Mouse (Mus musculus) left cerebral cortex, adult 2 months (tissue): ENCODE data around the gene Btnl1. TPM values are rescaled to one million over a fixed set of nuclear protein-coding genes. Genes with fewer than 3 reads are reported as not detected.
A peak's percentile ranks its signal among the peaks of the same experiment; 100 is the strongest.

Experiments used
- DNase-seq, 2 experiments: peaks; one replicate each; pipeline ENCODE4 v3.0.0; 2021 to 2022; ENCODE audit warnings: low spot score in 2 of 2, mixed read lengths in 1 of 2; ENCODE audit errors: extremely low spot score in 1 of 2
- H3K27ac ChIP-seq: fragments of 200-600 bp; 2 replicates; pipeline ENCODE4 v1.8.1; 2022
- H3K4me3 ChIP-seq: fragments of 200-600 bp; 2 replicates; pipeline ENCODE4 v1.8.1; 2022
- CTCF ChIP-seq: fragments of 200-600 bp; IDR thresholded peaks from 2 replicates; pipeline ENCODE4 v1.8.1; 2022; ENCODE audit warnings: antibody characterized with exemption, mild to moderate bottlenecking, moderate library complexity
- intact Hi-C: fragments of 180-260 bp; cut with DNase I; formaldehyde crosslinking; loops from one replicate; pipeline ENCODE4 v1.15.1; 2025
- total RNA-seq, 2 experiments: library from RNA; stranded (reverse); gene quantifications; 2 replicates each; pipeline ENCODE4 v1.2.3; 2021

Gene Btnl1
- total RNA-seq, 2 experiments from 2014 or later: not detected

- no peak overlapping the region for H3K4me3 ChIP-seq
- no peak overlapping the region for H3K27ac ChIP-seq
- intact Hi-C loops: no loop called here
- DNase-seq: no peak
- no peak for TF ChIP-seq CTCF
Observed at GRCm38 (mm10) chr17:34363676-34364310, 13.1 kb upstream of the Btnl1 start.

GRCm38 (mm10) chr17:34365031-34365430 lies 11.9 kb upstream of the Btnl1 start:
- no peak for DNase-seq
- TF ChIP-seq CTCF: no peak
- intact Hi-C loops: no loop called here
- H3K27ac ChIP-seq: no peak overlapping the region
- H3K4me3 ChIP-seq: no peak overlapping the region

DNA sequence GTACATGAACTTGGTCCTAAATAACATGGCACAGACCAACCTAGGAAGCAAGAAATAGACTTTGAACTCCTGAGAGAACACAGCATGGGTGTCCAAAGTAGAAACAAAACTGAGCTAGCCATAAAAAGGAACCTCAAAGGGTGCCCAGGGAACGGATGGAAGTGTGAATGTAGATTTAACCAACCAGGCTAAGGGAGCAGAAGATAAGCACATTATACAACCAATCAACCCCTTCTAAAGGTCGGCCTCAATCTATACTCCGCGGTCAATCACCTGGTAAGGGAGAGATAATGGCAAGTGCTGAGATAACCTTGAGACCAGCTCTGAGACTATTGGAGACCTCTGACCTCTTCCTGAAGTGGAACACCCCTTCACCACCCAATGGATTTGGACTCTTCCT lies 6.4 kb upstream of the Btnl1 start:
- DNase-seq: no peak
- TF ChIP-seq CTCF: no peak
- H3K27ac ChIP-seq: no peak overlapping the region
- intact Hi-C loops: no loop called here
- H3K4me3 ChIP-seq: no peak overlapping the region

DNA sequence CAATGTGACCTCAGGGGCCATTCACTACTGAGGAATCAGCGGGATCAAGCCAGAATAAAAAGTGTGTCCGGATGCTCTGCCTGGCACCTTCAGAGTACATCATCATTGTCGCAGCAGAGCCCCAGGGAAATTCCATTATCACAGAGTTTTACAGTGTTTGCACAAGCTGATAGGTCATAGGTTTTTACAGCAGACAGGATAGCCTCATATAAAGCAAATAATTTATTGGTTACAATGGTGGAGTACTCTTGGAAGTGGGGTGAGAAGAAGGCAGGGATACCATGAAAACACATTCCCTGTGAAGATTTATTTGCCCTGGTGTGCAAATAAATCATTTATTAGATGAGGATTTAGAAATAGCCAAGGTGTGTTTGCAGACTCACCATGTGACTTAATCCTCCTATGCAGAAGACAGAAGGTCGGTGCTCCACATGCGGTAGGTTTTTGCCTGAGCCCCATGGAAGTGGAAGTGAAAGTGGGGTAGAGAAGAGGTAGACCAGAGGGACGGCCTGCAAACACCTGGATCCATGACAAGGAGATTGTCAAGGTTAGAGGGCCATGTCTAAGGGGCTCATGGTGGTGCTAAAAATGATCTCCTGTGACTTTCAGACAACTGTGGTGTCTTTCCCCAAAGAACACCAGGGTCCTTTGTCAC lies 3.8 kb upstream of the Btnl1 start:
- H3K27ac ChIP-seq: no peak overlapping the region
- no peak overlapping the region for H3K4me3 ChIP-seq
- intact Hi-C loops: no loop called here
- DNase-seq: no peak
- TF ChIP-seq CTCF: no peak

- TF ChIP-seq CTCF: no peak; the same call in 1 of the 2 replicates
- Histone ChIP-seq H3K27ac (no peak overlapping the region), H3K4me3 (no peak overlapping the region)
- intact Hi-C loops: no loop called here
- DNase-seq: no peak
Observed at GRCm38 (mm10) chr17:34377450-34378209, 698 bp downstream of the Btnl1 start.

GRCm38 (mm10) chr17:34378716-34379115 lies 1.8 kb downstream of the Btnl1 start:
- intact Hi-C loops: no loop called here
- TF ChIP-seq CTCF: no peak

DNA sequence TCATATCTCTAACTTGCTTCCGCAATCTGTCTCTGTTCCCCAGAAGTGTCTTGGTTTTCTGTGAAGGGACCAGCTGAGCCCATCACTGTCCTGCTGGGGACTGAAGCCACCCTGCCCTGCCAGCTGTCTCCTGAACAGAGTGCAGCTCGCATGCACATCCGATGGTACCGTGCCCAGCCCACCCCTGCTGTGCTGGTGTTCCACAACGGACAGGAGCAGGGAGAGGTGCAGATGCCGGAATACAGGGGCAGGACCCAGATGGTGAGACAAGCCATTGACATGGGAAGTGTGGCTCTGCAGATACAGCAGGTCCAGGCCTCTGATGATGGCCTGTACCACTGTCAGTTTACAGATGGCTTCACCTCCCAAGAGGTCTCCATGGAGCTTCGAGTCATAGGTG lies 2.5 kb downstream of the Btnl1 start:
- intact Hi-C loops: no loop called here
- DNase-seq: no peak
- no peak for TF ChIP-seq CTCF
- Histone ChIP-seq H3K4me3 (no peak overlapping the region), H3K27ac (no peak overlapping the region)

More at GRCm38 (mm10) chr17:34378716-34379115, 1.8 kb downstream of the Btnl1 start:
- no peak overlapping the region for H3K27ac ChIP-seq
- H3K4me3 ChIP-seq: no peak overlapping the region
- no peak for DNase-seq

GRCm38 (mm10) chr17:34381876-34382275 lies 4.9 kb downstream of the Btnl1 start:
- DNase-seq: no peak
- Histone ChIP-seq H3K27ac (no peak overlapping the region), H3K4me3 (no peak overlapping the region)
- intact Hi-C loops: no loop called here
- TF ChIP-seq CTCF: no peak

GRCm38 (mm10) chr17:34383212-34383611 lies 6.3 kb downstream of the Btnl1 start:
- intact Hi-C loops: no loop called here
- DNase-seq: no peak
- TF ChIP-seq CTCF: no peak; the same call in 1 of the 2 replicates
- no peak overlapping the region for H3K4me3 ChIP-seq
- no peak overlapping the region for H3K27ac ChIP-seq

GRCm38 (mm10) chr17:34384699-34385098 lies 7.8 kb downstream of the Btnl1 start:
- Histone ChIP-seq H3K4me3 (no peak overlapping the region), H3K27ac (no peak overlapping the region)
- intact Hi-C loops: no loop called here
- no peak for DNase-seq
- no peak for TF ChIP-seq CTCF

GRCm38 (mm10) chr17:34386656-34387055 lies 9.7 kb downstream of the Btnl1 start:
- no peak for TF ChIP-seq CTCF
- intact Hi-C loops: no loop called here
- DNase-seq: no peak
- Histone ChIP-seq H3K4me3 (no peak overlapping the region), H3K27ac (no peak overlapping the region)

DNA sequence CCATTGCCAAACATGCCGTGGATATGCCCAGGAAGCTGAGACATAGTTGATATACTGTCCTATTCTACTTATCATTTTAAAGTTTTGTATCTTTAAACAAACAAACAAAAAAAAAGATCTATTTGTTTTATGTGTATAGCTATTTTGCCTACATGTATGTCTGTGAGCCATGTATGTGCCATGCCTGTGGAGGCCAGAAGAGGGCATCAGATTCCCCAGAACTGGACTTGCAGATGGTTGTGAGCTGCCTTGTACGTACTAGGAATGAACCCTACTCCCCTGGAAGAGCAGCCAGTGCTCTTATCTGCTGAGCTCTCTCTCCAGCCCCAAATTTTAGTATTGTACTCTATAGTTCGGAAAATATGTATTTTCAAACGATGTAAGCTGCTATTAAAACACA lies 11.6 kb downstream of the Btnl1 start:
- DNase-seq: no peak
- peak; percentile 61 for TF ChIP-seq CTCF
- Histone ChIP-seq H3K27ac (no peak overlapping the region), H3K4me3 (no peak overlapping the region)
- intact Hi-C loops: loop anchor here (1.0 kb wide), 1 partner anchor 23 kb away; no protein-coding TSS in a partner anchor
